Mouse (Mus musculus) small intestine, adult 2 months (tissue): ENCODE data around the gene Lpp.

Experiments
- CTCF ChIP-seq: fragments of 200-500 bp; IDR thresholded peaks from 2 replicates; pipeline ENCODE4 v1.5.1; 2012; ENCODE audit warnings: low read depth, mild to moderate bottlenecking, control low read depth, inconsistent platforms, low read length, moderate library complexity, mixed read lengths; ENCODE audit not compliant: insufficient replicate concordance, insufficient read length; ENCODE audit errors: extremely low read depth
- POLR2A ChIP-seq: fragments of 200-500 bp; IDR thresholded peaks from 2 replicates; pipeline ENCODE4 v1.6.1; 2012; ENCODE audit warnings: low read depth, mild to moderate bottlenecking, control low read depth, inconsistent platforms, low read length, moderate library complexity

DNA sequence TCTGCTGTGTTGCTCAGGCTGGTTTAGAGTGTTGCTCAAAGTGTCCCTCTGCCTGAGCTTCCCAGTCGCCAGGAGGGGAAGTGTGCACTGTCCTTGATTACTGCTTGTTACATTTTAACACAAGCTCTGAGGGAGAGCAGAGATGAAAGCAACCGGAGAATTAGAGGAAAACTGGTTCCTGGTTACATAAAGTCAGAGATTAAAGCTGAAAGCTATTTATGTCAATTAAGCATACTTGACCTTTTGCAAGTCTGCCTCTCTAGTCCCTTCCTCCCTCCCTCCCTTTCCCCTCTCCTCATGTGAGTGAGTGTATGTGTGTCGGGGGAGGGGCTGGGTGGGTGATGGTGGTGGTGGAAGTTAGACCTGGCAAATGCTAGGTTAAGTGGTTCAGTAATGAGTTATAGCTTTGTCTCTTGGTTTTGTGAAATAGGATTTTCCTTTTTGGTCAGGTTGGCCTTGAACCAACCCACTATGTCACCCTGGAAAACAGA, 83.6 kb downstream of the Lpp start:
- no peak for TF ChIP-seq POLR2A
- TF ChIP-seq CTCF = no peak
